Mouse (Mus musculus): ENCODE measurements at regions not wholly inside any gene's neighbourhood (a gene's known extent, or its start where the extent isn't known, plus 50 kb on each side); places are given as distances from the start of the nearest gene placed in this dataset.

DNA sequence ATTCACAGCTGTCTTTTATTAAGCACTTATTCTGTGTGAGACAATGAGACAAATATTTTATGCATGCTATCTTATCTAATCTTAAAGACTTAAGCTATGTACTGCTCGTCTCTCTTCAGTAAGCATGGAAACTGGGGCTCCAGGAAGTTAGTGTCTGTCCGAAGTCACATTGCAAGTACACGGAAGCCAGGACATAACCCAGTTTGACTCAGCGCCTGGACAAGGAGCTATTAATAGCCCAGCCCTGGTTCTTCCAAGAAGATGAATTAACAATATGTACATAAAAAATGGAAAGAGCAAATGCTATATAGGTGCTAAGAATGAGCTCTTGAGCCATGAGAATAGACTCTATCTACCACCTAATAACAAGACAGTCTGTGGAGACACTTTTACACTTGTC, 85.2 kb upstream of the Col24a1 start:
- in situ Hi-C loops (cut with MboI, MseI) = no loop called here

DNA sequence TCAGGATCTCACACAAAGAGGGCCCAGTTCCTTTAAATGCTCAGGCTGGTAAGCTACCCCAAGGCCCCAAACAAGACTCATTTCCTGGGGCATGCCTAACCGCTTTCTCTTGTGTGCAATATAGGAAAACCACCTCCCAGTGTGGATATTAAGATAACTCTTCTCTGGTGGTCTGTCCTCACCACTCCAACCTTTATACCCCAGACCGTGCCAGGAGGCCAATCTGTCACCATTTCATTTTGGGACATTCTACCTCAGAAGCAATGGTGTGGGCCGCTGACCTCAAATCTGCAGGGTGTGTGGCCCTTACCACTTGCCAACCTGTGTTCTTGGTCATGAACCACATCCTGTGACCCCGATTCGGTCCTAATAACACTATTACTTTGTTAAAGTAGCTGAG, 82.1 kb upstream of the Col24a1 start:
- in situ Hi-C loops (cut with MboI, MseI) = no loop called here

DNA sequence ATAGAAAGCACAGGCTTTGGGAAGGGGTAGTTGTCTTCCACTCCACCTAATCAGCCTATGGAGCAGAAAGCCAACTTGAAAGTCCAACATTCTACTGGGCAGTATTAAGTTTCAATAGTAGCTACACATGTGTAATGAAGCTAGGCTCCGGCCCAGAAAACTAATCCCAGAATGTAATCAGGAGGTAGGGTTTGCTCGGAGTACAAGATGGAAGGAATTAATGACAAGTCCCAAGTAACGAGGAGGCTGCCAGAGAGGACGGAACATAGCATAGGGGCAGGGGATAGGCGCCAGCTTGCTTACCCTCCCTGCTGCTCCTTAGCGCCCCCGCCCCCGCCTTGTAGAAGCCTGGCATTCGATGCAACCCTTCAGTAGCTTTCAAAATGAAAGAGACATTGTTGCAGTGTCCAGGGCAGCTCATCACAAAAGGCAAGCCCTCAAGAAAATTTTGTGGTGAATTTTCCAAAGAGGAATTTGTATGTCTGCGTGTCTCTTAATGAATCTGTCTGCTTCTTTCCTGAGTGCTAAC, 75.2 kb upstream of the Col24a1 start:
- in situ Hi-C loops (cut with MboI, MseI) = no loop called here

DNA sequence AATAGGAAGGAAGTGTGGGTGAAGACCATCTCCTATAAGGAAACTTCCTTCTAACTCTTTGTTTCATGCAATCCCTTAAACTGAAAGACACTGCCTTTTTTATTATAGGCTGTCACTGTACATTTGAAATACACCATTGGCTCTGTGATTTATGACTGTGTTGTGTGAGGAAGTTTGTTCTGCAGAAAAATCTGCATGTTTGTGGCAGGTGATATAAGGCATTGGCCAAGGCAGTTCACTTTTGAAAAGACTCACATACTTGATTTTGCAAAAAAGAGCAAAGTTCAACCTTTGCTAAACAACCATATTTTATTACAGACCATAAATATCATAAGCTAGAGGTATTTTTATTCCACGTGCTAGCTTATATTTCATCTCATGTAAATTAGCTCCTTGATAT, 69.3 kb upstream of the Col24a1 start:
- in situ Hi-C loops (cut with MboI, MseI) = no loop called here

DNA sequence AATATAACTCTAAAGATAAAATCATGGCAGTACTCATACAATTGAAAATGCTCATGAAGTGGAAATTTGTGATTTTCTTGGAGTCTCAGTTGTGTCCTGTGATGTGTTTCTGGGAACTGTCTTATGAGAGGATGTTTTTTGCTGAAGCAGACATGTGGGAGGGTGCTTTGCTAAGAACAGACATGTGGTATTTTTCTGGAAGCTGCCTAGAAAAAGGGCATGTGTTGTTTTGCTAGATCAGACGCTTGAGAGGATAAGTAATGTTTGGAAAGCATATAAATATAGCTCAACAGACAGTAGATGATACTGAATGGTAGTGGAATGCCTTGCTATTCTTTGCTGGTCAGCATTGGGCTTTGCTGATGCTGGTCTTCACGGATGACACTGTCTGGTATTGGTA, 68.2 kb upstream of the Col24a1 start:
- in situ Hi-C loops (cut with MboI, MseI) = no loop called here

DNA sequence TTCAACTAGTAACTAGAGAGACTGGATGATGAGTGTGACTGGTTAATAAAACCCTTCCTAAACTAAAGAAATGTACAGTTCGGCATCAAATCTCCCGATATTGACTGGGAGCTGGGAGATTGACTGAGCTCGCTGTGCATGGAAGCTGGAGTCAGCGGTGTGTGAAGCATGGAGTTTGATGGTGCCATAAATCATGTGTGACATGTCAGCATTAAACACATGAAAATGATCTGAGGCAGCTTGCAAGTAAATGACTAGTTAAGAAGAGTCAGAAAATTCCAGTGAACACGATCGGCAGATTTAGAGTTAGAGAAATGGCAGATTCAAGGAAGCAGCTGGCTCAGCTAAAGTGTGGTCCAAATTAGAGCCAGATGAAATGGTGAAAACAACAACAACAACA, 61.6 kb upstream of the Col24a1 start:
- in situ Hi-C loops (cut with MboI, MseI) = no loop called here

DNA sequence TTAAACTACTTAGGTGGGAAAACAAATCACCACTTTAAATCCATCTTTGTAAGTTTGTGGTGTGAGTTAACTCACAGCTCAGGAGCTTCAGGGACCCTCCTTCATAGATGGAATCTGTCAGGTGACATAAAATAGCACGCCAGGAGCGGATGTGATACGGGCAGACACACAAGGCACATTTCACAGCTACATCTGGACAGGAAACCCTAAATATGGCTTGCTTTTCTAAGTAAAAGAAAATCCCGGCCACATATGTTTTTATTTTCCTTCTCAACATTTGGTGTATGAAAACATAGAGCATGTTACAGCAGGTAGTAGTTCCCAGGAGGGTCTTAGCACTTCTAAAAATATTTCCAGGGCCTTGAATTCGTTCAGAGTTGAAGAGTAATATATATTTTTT, 50.1 kb upstream of the Col24a1 start:
- in situ Hi-C loops (cut with MboI, MseI) = loop anchor here in 1 of 2 experiments (5.0 kb wide), 1 partner anchor 350 kb away; no protein-coding TSS in a partner anchor

Measured in T-helper 17 cell (primary cell).